Comparison of ENCODE assay signal across 17 mouse cellular contexts in genomic region chr3:56489154-56489553, GRCm38 (mm10).
"Had no signal": no experiment of that assay in that cellular context is flagged by ENCODE, and none has a peak within 500 bp of the region (broad histone marks: within the 10 kb centered on the region; RNA-seq: fewer than 3 reads in every experiment).

No protein-coding gene starts in this region.

- H3K27ac ChIP-seq: kidney, postnatal 0 days; limb, embryonic 15.5 days; liver, embryonic 12.5 days; midbrain, embryonic 10.5 days; neural tube, embryonic 15.5 days had no signal

- DNase-seq: kidney, postnatal 36 days; layer of hippocampus, adult 9-11 months; layer of hippocampus, postnatal 36 days; lung, embryonic 14.5 days; lung, postnatal 10 days; lung, postnatal 4 days; midbrain, embryonic 14.5 days; right cerebral cortex, postnatal 4 days; spleen, adult 18-20 months; thymus, adult 18-20 months; thymus, postnatal 14 days had no signal

- H3K4me1 ChIP-seq: limb, embryonic 15.5 days; liver, embryonic 12.5 days had no signal

- ATAC-seq: liver, embryonic 12.5 days had no signal

- H3K4me2 ChIP-seq: limb, embryonic 15.5 days; liver, embryonic 12.5 days; lung, embryonic 14.5 days; neural tube, embryonic 15.5 days had no signal

- H3K27me3 ChIP-seq: limb, embryonic 15.5 days; liver, embryonic 12.5 days; neural tube, embryonic 15.5 days had no signal

- H3K9me3 ChIP-seq: limb, embryonic 15.5 days; liver, embryonic 12.5 days; midbrain, embryonic 10.5 days; neural tube, embryonic 15.5 days had no signal

- H3K36me3 ChIP-seq: limb, embryonic 15.5 days; liver, embryonic 12.5 days; midbrain, embryonic 10.5 days; neural tube, embryonic 15.5 days had no signal

- H3K9ac ChIP-seq: limb, embryonic 15.5 days; liver, embryonic 12.5 days; lung, embryonic 14.5 days; neural tube, embryonic 15.5 days had no signal

- H3K4me3 ChIP-seq: limb, embryonic 15.5 days; liver, embryonic 12.5 days; midbrain, embryonic 10.5 days; myocyte; neural tube, embryonic 15.5 days had no signal
